Mouse (Mus musculus): Measurements from ENCODE around the gene Gm30083. TPM values are rescaled to one million over a fixed set of nuclear protein-coding genes. Genes with fewer than 3 reads are reported as not detected.

Gene Gm30083
- polyA plus RNA-seq (2012; rRNA removed): not detected in 2 replicates

DNA sequence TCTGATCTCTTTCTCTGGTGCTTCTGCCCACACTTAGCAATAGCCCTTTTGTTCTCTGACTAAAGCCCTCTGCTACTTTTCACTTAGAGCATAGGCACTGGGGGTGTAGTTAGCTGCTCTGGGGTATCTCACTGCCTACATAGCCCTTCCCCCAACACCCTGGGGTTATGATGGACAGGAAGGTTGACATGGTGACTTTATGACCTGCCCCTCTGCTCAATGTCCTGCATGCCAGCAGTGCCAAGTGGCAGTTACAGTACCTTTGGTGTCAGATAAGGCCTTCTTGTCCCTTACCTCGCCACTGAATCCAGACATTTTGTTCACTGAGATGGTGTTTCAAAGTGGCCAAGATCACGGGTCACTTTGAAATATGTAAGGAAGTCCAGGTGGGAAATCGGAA, at the start of gene Gm30083:
TSS of gene Gm30083 (minus strand) at position 120 of the 400 bp plus-strand sequence.
- WGBS: 90% methylated on average over 3 of the region's 3 CpGs
- no peak for TF ChIP-seq POLR2A (IDR thresholded peaks at IDR 0.05; ENCODE audit: low read depth, low read length)
- TF ChIP-seq CTCF (conservative IDR thresholded peaks at IDR 0.05; ENCODE audit: insufficient read depth, insufficient read length, low read depth, low read length): no peak
- Histone ChIP-seq H3K4me3 (ENCODE audit: insufficient read depth, low read depth, low read length) (no peak within 1 kb of the TSS), H3K27ac (ENCODE audit: insufficient read depth, low read depth, low read length) (no peak within 1 kb of the TSS), H3K4me1 (ENCODE audit: control insufficient read depth, insufficient read depth, low read length) (no peaks in the 10 kb centered on the region), H3K36me3 (ENCODE audit: control insufficient read depth, insufficient read depth, low read length) (no peaks in the 10 kb centered on the region), H3K27me3 (replicated peaks; ENCODE audit: control insufficient read depth, insufficient read depth, low read length) (no peaks in the 10 kb centered on the region)
- no peak for DNase-seq

- TF ChIP-seq CTCF (conservative IDR thresholded peaks at IDR 0.05; ENCODE audit: insufficient read depth, insufficient read length, low read depth, low read length): no peak
- no peak for TF ChIP-seq POLR2A (IDR thresholded peaks at IDR 0.05; ENCODE audit: low read depth, low read length)
- H3K4me1 ChIP-seq (ENCODE audit: control insufficient read depth, insufficient read depth, low read length): no peaks in the 10 kb centered on the region
- no peaks in the 10 kb centered on the region for H3K36me3 ChIP-seq (ENCODE audit: control insufficient read depth, insufficient read depth, low read length)
- H3K4me3 ChIP-seq (ENCODE audit: insufficient read depth, low read depth, low read length): no peak within 1 kb of the TSS
- H3K27ac ChIP-seq (ENCODE audit: insufficient read depth, low read depth, low read length): no peak within 1 kb of the TSS
- 74% methylated on average over 6 of the region's 6 CpGs for WGBS
- DNase-seq: no peak
- H3K27me3 ChIP-seq (replicated peaks; ENCODE audit: control insufficient read depth, insufficient read depth, low read length): no peaks in the 10 kb centered on the region
These were observed 37.5 kb upstream of the Gm30083 start, which contains the start of gene Antxrl for GRCm38 (mm10) chr14:34052516-34052915. Gene Antxrl, plus strand, starts transcription at chr14:34052707.

DNA sequence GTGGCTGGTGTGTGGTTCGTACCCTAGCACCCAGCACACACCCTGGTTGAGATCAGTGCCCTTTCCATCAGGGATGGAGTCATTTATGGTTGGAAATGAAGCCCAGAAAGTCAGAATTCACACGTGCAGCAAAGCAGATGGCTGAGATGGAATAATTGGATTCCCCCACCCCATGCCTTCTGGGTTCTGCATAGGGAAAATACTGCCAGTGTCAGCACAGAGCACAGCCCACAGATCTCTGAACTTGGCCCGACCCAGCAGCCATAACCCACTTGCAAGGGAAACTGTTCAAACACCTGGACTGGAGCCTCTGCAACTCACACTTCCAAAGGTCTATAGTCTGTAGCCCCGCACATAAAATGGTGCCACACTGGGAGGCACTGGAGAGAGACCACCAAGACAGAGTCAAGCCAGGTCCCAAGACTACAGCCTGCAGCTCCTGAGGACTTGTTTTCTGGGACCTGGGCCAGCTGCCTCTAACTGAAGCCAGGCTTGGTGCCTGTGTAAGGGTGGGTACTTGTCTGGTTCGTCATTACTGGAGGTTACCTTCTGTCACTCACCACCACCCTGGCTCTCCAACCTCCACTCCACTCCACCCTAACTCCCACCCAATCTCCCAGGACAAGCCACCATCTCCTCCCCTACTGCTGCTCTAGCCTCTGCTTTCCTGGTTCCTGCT, 35.3 kb upstream of the Gm30083 start:
- H3K4me3 ChIP-seq (ENCODE audit: insufficient read depth, low read depth, low read length): no peak overlapping the region
- H3K27ac ChIP-seq (ENCODE audit: insufficient read depth, low read depth, low read length): no peak overlapping the region
- 61% methylated on average over 5 of the region's 5 CpGs for WGBS
- no peaks in the 10 kb centered on the region for H3K4me1 ChIP-seq (ENCODE audit: control insufficient read depth, insufficient read depth, low read length)
- H3K36me3 ChIP-seq (ENCODE audit: control insufficient read depth, insufficient read depth, low read length): no peaks in the 10 kb centered on the region
- no peak for DNase-seq
- H3K27me3 ChIP-seq (replicated peaks; ENCODE audit: control insufficient read depth, insufficient read depth, low read length): no peaks in the 10 kb centered on the region
- TF ChIP-seq CTCF (conservative IDR thresholded peaks at IDR 0.05; ENCODE audit: insufficient read depth, insufficient read length, low read depth, low read length) (no peak), POLR2A (IDR thresholded peaks at IDR 0.05; ENCODE audit: low read depth, low read length) (no peak)

GRCm38 (mm10) chr14:34043341-34043740, 28.4 kb upstream of the Gm30083 start:
- WGBS: 73% methylated on average over 3 of the region's 3 CpGs

DNA sequence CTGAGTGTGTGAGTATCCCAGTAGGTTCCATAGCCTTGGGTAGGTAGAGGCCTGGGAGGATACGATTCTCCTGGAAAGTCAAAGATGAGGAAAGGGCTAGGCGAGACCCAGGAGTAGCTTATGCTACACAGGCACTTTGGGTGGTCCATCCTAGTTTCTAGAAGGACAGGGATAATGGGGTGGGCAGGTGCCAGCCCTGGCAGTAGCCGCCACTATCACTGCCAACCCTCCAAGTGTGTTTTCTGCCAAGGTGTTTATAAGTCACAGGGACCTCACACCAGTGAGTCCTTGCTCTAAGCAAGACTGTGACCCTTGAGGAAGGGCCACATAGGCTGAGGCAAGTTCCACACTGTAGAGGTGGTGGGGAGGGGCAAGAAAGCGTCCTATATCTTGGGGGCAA, 26.3 kb upstream of the Gm30083 start:
- 86% methylated on average over 4 of the region's 4 CpGs for WGBS
- TF ChIP-seq POLR2A (IDR thresholded peaks at IDR 0.05; ENCODE audit: low read depth, low read length): no peak
- no peaks in the 10 kb centered on the region for H3K4me1 ChIP-seq (ENCODE audit: control insufficient read depth, insufficient read depth, low read length)
- no peaks in the 10 kb centered on the region for H3K36me3 ChIP-seq (ENCODE audit: control insufficient read depth, insufficient read depth, low read length)
- no peak overlapping the region for H3K27ac ChIP-seq (ENCODE audit: insufficient read depth, low read depth, low read length)
- no peak overlapping the region for H3K4me3 ChIP-seq (ENCODE audit: insufficient read depth, low read depth, low read length)
- H3K27me3 ChIP-seq (replicated peaks; ENCODE audit: control insufficient read depth, insufficient read depth, low read length): no peaks in the 10 kb centered on the region
- no peak for DNase-seq

More at GRCm38 (mm10) chr14:34043341-34043740, 28.4 kb upstream of the Gm30083 start:
- TF ChIP-seq CTCF (conservative IDR thresholded peaks at IDR 0.05; ENCODE audit: insufficient read depth, insufficient read length, low read depth, low read length) (no peak), POLR2A (IDR thresholded peaks at IDR 0.05; ENCODE audit: low read depth, low read length) (no peak)
- no peaks in the 10 kb centered on the region for H3K27me3 ChIP-seq (replicated peaks; ENCODE audit: control insufficient read depth, insufficient read depth, low read length)
- H3K27ac ChIP-seq (ENCODE audit: insufficient read depth, low read depth, low read length): no peak overlapping the region
- no peaks in the 10 kb centered on the region for H3K4me1 ChIP-seq (ENCODE audit: control insufficient read depth, insufficient read depth, low read length)
- DNase-seq: no peak
- H3K36me3 ChIP-seq (ENCODE audit: control insufficient read depth, insufficient read depth, low read length): no peaks in the 10 kb centered on the region
- H3K4me3 ChIP-seq (ENCODE audit: insufficient read depth, low read depth, low read length): no peak overlapping the region

DNA sequence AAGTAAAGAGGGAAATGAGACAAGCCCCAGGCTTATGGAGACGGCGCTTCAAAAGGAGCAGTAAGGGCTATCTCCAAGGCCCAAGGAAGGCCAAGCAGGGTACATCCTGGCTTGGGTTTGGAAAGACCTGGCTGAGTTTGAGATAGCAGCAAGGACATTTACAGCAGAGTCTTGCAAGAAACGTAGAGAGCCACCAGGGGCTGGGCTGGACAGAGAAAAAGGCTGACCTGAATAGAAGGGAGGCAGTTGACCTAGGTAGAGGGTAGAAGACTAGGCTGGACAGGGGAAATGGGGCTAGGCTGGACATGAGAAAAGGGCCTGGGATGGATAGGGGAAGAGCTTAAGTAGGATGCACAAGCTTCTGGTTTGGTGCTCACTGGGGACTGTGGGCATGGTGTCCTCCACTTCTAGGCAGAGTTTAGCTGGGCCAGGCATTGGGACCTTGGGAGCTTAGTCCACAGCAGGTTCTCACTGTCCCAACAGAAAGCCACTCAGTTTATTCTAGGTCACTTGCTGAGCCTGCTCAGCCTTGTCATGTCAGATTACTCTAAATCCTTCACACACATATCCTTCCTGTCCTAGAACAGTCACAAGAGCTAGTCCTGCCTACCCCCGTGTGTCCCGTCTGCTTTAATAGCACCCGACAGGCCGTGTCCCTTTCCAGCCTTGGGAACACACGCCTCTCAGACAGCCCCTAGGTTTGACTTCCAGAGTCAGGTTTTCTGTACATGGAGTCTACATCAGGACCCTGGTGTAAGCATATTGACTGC, 19.0 kb upstream of the Gm30083 start:
- DNase-seq: no peak
- WGBS: 89% methylated on average over 8 of the region's 8 CpGs
- Histone ChIP-seq H3K36me3 (ENCODE audit: control insufficient read depth, insufficient read depth, low read length) (no peaks in the 10 kb centered on the region), H3K4me1 (ENCODE audit: control insufficient read depth, insufficient read depth, low read length) (no peaks in the 10 kb centered on the region), H3K27me3 (replicated peaks; ENCODE audit: control insufficient read depth, insufficient read depth, low read length) (no peaks in the 10 kb centered on the region), H3K4me3 (ENCODE audit: insufficient read depth, low read depth, low read length) (no peak overlapping the region), H3K27ac (ENCODE audit: insufficient read depth, low read depth, low read length) (no peak overlapping the region)
- TF ChIP-seq CTCF (conservative IDR thresholded peaks at IDR 0.05; ENCODE audit: insufficient read depth, insufficient read length, low read depth, low read length) (no peak), POLR2A (IDR thresholded peaks at IDR 0.05; ENCODE audit: low read depth, low read length) (no peak)

DNA sequence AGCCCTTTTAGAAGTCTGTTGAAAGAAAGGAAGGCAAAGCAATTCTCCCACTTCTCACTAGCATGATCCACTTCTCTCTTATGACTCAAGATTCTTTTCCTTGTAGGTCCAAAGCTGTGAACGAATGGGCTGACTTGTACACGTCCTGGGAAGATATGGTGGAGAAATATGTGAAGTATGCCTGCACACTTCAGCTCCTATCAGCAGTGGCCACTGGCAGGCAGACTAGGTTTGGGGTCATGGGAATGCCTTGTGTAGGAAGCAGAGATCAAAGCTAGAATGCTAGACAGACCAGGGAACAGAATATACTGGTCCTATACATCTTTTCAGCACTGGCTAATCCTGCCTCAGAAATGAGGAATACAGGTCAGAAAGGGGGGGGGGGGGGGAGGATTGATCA, 11.7 kb upstream of the Gm30083 start:
- Histone ChIP-seq H3K4me1 (ENCODE audit: control insufficient read depth, insufficient read depth, low read length) (no peaks in the 10 kb centered on the region), H3K36me3 (ENCODE audit: control insufficient read depth, insufficient read depth, low read length) (no peaks in the 10 kb centered on the region), H3K27me3 (replicated peaks; ENCODE audit: control insufficient read depth, insufficient read depth, low read length) (no peaks in the 10 kb centered on the region), H3K27ac (ENCODE audit: insufficient read depth, low read depth, low read length) (no peak overlapping the region), H3K4me3 (ENCODE audit: insufficient read depth, low read depth, low read length) (no peak overlapping the region)
- DNase-seq: no peak
- WGBS: 60% methylated on average over 2 of the region's 2 CpGs
- no peak for TF ChIP-seq POLR2A (IDR thresholded peaks at IDR 0.05; ENCODE audit: low read depth, low read length)
- no peak for TF ChIP-seq CTCF (conservative IDR thresholded peaks at IDR 0.05; ENCODE audit: insufficient read depth, insufficient read length, low read depth, low read length)

Measured in kidney, adult 2 months (tissue).